Mouse (Mus musculus): Measurements from ENCODE around the gene Arsg.
"Not testable (repeated sequence)": the region's sequence is repeated elsewhere in the genome, so short reads cannot be mapped to it uniquely, and the experiment has no call there.

Gene Arsg

GRCm38 (mm10) chr11:109587019-109587418 lies 113.8 kb downstream of the Arsg start:
- no peak for DNase-seq (ENCODE audit: low spot score)

DNA sequence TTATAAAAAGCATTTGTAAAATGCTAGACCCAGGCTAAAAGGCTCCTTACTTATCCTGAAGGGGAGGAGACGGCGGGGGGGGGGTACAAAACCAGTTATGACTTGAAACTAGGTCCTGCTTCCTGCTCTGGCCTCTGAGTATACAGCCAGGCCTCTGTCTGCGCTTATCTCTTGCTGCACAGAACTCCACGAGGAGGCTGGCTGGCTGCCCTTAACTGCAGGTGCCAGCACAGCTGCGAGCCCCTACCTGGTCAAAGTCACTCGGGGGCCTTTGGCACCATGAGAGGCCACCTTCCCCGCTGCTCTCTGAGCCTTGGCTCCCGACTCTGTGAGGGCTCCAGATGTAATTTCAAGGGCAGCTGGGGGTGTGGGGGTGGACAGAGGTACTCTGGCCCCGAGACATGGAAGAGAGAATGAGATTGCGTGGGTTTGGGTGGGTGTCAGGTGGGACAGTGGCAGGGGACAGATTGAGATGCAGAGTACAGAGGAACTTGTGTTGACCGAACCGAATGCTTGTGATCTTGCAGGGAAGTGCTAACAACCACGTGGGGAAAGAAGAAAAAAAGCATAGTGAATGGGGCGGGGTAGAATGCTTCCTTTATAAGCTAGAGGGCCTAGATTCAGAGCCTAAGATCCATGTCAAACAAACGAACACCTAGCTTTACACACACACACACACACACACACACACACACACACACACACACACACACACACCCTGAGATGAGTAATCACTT lies 114.6 kb downstream of the Arsg start:
- no peak for DNase-seq (ENCODE audit: low spot score)

GRCm38 (mm10) chr11:109590012-109590411 lies 116.8 kb downstream of the Arsg start:
- DNase-seq (ENCODE audit: low spot score), result no peak

- no peak for DNase-seq (ENCODE audit: low spot score)
Measured at GRCm38 (mm10) chr11:109591511-109591910, 118.3 kb downstream of the Arsg start.

- DNase-seq (ENCODE audit: low spot score), result no peak
Measured at GRCm38 (mm10) chr11:109593200-109593981, 120.2 kb downstream of the Arsg start.

GRCm38 (mm10) chr11:109594761-109595160 lies 121.6 kb downstream of the Arsg start:
- no peak for DNase-seq (ENCODE audit: low spot score)

DNA sequence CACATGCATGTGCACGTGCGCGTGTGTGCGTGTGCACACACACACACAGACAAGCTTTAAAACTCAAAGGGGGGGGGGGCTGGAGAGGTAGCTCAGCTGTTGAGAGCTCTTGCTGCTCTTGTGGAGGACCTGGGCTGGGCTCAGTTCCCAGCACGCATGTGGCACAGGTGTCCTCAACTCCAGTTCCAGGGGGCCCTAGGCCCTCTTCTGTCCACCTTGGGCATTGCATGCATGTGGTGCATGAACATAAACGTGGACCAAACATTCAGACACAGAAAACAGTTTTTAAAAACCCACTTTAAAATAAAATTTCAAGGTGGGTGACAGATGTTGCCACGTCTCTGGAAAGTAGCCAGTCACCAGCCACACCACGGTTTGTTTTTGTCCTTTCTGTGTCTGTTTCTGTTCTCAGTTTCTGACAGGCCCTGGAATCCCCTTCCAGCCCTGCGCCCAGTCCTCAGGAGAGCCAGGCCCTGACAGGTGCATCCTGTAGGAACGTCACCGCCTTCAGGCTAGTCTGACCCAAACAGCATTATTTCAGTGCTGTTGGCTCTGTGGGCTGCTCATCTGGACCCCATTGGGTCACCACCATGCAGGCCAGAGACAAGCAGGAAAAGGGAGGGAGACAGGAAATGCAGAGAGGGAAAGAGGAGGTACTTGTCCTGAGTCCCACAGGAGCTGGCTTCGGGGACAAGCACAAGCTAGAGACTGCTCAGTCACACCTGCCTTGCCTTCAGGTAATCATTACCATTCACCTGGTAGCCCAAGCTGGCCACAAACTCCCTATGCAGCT lies 125.8 kb downstream of the Arsg start:
- DNase-seq (ENCODE audit: low spot score), result no peak

- no peak for DNase-seq (ENCODE audit: low spot score)
Measured at GRCm38 (mm10) chr11:109607600-109607999, 134.4 kb downstream of the Arsg start.

DNA sequence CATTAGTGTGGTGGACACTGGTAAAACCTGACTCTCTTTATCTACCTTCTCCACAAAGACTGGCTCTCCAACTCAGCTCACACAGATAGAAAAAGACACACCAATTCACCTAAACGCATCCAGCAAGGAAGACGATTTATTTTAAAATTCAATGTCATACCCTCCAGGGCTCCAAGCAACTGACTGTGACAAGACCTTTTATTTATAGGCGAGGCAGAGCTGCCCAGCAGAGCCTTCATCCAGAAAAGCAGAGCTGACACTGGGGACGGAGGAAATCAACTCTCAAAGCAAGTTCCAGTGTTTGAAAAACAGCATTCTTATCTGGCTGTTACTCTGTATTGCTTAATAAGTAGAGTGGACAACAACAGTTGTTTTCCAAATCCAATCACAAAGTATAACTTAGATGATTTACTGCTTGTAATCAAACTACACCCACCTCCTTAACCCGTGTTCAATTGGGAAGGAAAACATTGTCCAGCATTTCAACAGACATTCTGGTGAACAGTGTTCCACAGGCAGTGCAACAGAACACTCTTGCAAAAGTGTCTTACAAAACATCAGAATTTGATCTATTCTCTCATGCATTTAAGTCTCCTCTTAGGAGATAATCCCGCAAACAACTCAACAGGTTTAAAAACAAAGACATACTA lies 135.9 kb downstream of the Arsg start:
- DNase-seq (ENCODE audit: low spot score), result no peak

- no peak for DNase-seq (ENCODE audit: low spot score)
Measured at GRCm38 (mm10) chr11:109610046-109610794, 137.0 kb downstream of the Arsg start.

- no peak for DNase-seq (ENCODE audit: low spot score)
Measured at GRCm38 (mm10) chr11:109610795-109611302, 137.7 kb downstream of the Arsg start.

DNA sequence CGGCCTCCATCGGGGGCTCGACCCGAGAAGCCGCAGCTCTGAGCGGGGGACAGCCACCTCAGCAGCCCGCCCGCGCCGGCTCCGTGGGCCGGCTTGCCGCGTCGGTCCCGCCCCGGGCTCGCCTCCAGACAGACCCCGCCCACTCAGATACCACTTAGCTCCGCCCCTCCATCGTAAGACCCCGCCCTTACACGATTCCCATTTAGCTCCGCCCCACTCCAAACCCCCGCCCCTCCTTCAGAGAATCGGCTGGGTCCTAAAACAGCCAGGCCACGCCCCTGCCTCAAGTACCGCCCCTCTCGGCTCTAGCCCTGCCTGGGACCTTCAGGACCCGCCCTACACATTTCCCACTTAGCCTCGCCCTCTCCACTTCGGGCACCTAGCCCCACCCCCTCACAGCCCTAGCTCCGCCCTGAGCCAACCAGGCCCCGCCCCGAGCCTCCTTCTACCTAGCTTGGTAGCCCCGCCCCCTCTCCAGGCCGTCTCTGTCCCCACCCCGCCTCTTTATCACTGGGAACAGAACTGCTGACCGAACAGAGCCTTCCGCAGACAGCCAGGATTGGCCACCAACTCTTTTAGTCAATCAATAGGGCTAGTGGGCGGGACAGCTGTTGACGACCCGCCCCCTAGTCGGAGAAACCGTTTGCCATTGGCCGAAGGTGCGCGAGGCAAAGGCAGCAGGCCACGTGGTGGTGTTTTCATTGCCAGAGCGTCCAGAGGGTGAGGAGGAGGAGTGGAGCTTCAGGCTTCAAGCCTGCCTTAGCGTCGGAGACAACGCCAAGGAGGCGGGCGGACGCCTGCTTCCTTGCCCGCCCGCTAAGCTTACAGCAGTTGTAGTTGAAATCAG lies 138.4 kb downstream of the Arsg start, which contains the start of gene Wipi1:
TSS of gene Wipi1 (minus strand) at position 665 of the 847 bp plus-strand sequence.
- peak; percentile 100 for DNase-seq (ENCODE audit: low spot score)

DNA sequence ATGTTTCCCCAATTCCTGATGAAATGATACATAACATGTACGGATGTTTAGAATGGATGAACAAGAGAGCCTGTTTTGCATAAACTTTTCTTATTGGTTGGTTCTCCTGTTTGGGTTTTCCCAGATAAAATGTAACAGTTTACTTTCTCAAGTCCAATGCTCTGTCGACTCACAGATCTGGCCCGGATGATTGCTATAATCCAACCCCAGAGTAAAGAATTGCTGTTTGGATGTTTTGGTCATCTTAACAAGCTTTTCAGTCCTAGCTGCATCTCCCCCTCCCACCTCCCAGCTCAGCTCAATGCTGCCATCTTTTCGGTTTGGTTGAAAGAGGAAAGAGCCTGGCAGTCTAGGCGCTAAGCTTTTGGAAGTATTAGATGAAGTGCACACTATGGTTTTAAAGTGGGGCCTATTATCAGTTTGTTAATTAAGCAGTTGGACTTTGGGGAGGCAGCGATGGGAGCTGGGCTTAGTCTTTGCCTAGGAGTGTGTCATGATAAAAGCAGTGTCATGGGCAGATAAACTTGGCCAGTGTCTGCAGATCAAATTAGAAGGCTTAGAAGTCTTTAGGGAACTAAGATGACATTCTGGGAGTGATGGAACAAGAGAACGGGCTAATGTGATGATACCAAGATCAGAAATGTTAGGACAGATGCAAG lies 139.8 kb downstream of the Arsg start:
- DNase-seq (ENCODE audit: low spot score), result no peak

GRCm38 (mm10) chr11:109615286-109615685 lies 142.1 kb downstream of the Arsg start:
- DNase-seq (ENCODE audit: low spot score), result no peak

GRCm38 (mm10) chr11:109616352-109616751 lies 143.2 kb downstream of the Arsg start:
- DNase-seq (ENCODE audit: low spot score), result no peak

GRCm38 (mm10) chr11:109616766-109617165 lies 143.6 kb downstream of the Arsg start:
- DNase-seq (ENCODE audit: low spot score), result peak; percentile 74

GRCm38 (mm10) chr11:109619055-109619454 lies 145.9 kb downstream of the Arsg start:
- not testable (repeated sequence) for DNase-seq (ENCODE audit: low spot score)

DNA sequence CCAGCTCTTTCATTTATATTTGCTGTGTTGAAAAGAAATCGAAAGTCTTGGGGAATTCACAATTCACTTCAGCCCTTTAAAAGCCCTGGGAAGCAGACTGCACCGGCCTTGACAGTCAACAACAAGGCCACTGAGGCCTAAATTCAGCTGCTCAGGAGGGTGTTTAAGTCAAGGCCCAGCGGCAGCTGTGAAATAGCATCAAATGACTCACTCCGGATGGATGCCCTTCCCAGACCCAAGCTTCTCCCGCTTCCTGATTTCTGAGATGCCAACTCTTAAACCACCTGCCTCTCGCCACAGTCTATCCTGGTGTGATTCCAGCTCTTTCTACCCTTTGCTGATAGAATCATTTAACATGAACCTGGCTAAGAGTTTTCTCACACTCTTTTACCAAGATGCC lies 147.2 kb downstream of the Arsg start:
- peak; percentile 54 for DNase-seq (ENCODE audit: low spot score)

GRCm38 (mm10) chr11:109621183-109621582 lies 148.0 kb downstream of the Arsg start:
- DNase-seq (ENCODE audit: low spot score), result no peak

All from ovary, adult 18-20 months (tissue).